Mouse (Mus musculus) heart, adult 2 months (tissue): ENCODE data around the gene Nudt19. TPM values are rescaled to one million over a fixed set of nuclear protein-coding genes. Genes with fewer than 3 reads are reported as not detected.
"Not testable (repeated sequence)": the region's sequence is repeated elsewhere in the genome, so short reads cannot be mapped to it uniquely, and the experiment has no call there.

Experiments
- DNase-seq, 2 experiments: peaks; one replicate each; pipeline ENCODE4 v3.0.0; 2021
- H3K27ac ChIP-seq: fragments of 200-600 bp; 2 replicates; pipeline ENCODE4 v1.8.1; 2022
- H3K27me3 ChIP-seq: fragments of 200-500 bp; 2 replicates; pipeline ENCODE4 v1.6.1; 2012; ENCODE audit warnings: mild to moderate bottlenecking, low read length, inconsistent platforms, mixed read lengths; ENCODE audit not compliant: control insufficient read depth, insufficient read depth
- H3K36me3 ChIP-seq: fragments of 200-500 bp; 2 replicates; pipeline ENCODE4 v1.6.1; 2012; ENCODE audit warnings: low read length, inconsistent platforms; ENCODE audit not compliant: control insufficient read depth, insufficient read depth
- H3K4me1 ChIP-seq: fragments of 200-500 bp; 2 replicates; pipeline ENCODE4 v1.6.1; 2011; ENCODE audit warnings: low read length; ENCODE audit not compliant: control insufficient read depth, insufficient read depth
- H3K4me3 ChIP-seq: fragments of 200-600 bp; 2 replicates; pipeline ENCODE4 v1.8.1; 2022
- H3K79me2 ChIP-seq: fragments of 200-500 bp; replicated peaks from 2 replicates; pipeline ENCODE4 v1.6.1; 2012; ENCODE audit warnings: mild to moderate bottlenecking, inconsistent platforms, low read length, moderate library complexity, mixed read lengths; ENCODE audit not compliant: control insufficient read depth, insufficient read depth
- H3K9ac ChIP-seq: fragments of 200-500 bp; 2 replicates; pipeline ENCODE4 v1.6.1; 2012; ENCODE audit warnings: low read depth, mild to moderate bottlenecking, control low read depth, inconsistent platforms, low read length, mixed read lengths
- CTCF ChIP-seq: fragments of 200-600 bp; IDR thresholded peaks from 2 replicates; pipeline ENCODE4 v1.8.1; 2022; ENCODE audit warnings: antibody characterized with exemption, mild to moderate bottlenecking, moderate library complexity
- EP300 ChIP-seq: fragments of 200-500 bp; IDR thresholded peaks from 2 replicates; pipeline ENCODE4 v1.6.1; 2011; ENCODE audit warnings: low read depth, low read length, control low read depth; ENCODE audit not compliant: insufficient read depth
- POLR2A ChIP-seq: fragments of 200-500 bp; IDR thresholded peaks from 2 replicates; pipeline ENCODE4 v1.6.1; 2011; ENCODE audit warnings: mild to moderate bottlenecking, low read depth, low read length, control low read depth; ENCODE audit not compliant: insufficient read depth
- WGBS: fragments of 180-500 bp; shearing (Covaris S2); methylation state at CpG from one replicate; pipeline ENCODE4 v1.1.7; 2018; 5-methylcytosine and 5-hydroxymethylcytosine counted together
- intact Hi-C: fragments of 180-260 bp; cut with DNase I; formaldehyde crosslinking; loops from one replicate; pipeline ENCODE4 v1.15.1; 2025
- polyA plus RNA-seq: library from polyadenylated mRNA; depleted of rRNA; stranded (reverse); fragments of >200 nt; gene quantifications from 2 replicates; pipeline ENCODE4 v1.2.3, GENCODE M21; 2012
- total RNA-seq, 2 experiments: library from RNA; stranded (reverse); gene quantifications; 2 replicates each; pipeline ENCODE4 v1.2.3; 2021

Gene Nudt19
- total and polyA plus RNA-seq, 3 experiments = 44.1 to 73.5 (median 63.9) TPM

DNA sequence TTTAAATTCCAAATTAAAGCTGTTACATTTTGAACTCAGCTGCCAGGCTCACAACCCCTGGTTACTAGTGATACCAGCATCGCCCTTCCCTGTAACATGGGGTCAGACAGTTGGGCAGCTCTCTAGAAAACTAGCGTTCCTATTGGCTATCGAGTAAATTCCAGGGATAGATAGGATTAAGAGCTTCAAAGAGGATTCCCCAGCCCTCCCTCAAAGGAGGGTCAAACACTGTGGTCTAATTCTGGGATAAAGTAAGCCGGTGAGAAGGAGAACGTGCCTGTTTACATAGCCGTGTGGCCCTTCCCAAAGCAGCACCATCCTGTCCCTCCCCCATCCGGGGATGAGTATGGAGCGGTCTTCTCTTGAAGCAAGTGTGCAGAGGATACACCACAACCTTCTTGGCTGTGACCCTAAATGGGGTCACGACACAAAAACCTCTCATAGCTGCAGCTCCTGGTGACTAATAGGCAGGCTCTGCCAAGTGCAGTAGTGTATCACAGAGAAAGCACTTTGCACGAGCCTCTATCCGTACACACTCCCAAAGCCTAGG lies 27.4 kb upstream of the Nudt19 start:
- peaks cover 1% of the 10 kb centered on the region; the same call in 1 of the 2 replicates for H3K4me1 ChIP-seq
- TF ChIP-seq POLR2A = no peak
- TF ChIP-seq CTCF = no peak
- no peak for TF ChIP-seq EP300
- intact Hi-C loops = loop anchor here (2.0 kb wide), 1 partner anchor 27 kb away; the partner anchor contains the start of gene Nudt19
- no peaks in the 10 kb centered on the region for H3K36me3 ChIP-seq
- no peak overlapping the region for H3K4me3 ChIP-seq
- H3K27me3 ChIP-seq = peaks cover 9% of the 10 kb centered on the region; the same call in 1 of the 2 replicates
- DNase-seq = no peak
- no peaks in the 10 kb centered on the region for H3K79me2 ChIP-seq
- WGBS = 29% methylated on average over 11 of the region's 11 CpGs
- no peak overlapping the region for H3K9ac ChIP-seq
- no peak overlapping the region for H3K27ac ChIP-seq

- H3K4me3 ChIP-seq = no peak overlapping the region
- no peaks in the 10 kb centered on the region for H3K79me2 ChIP-seq
- 74% methylated on average over 5 of the region's 5 CpGs for WGBS
- H3K4me1 ChIP-seq = peaks cover 1% of the 10 kb centered on the region; the same call in 1 of the 2 replicates
- DNase-seq = no peak
- TF ChIP-seq POLR2A (no peak), CTCF (peak; percentile 16; the same call in 1 of the 2 replicates)
- no peaks in the 10 kb centered on the region for H3K36me3 ChIP-seq
- H3K9ac ChIP-seq = no peak overlapping the region
- intact Hi-C loops = no loop called here
- no peak overlapping the region for H3K27ac ChIP-seq
- peaks cover 9% of the 10 kb centered on the region; the same call in 1 of the 2 replicates for H3K27me3 ChIP-seq
Observed at GRCm38 (mm10) chr7:35582719-35583118, 26.6 kb upstream of the Nudt19 start.

- DNase-seq = peak; percentile 17 to 43
- no peak overlapping the region for H3K9ac ChIP-seq
- no peaks in the 10 kb centered on the region for H3K36me3 ChIP-seq
- no peaks in the 10 kb centered on the region for H3K4me1 ChIP-seq
- WGBS = 35% methylated on average over 4 of the region's 4 CpGs
- no peak overlapping the region for H3K27ac ChIP-seq
- TF ChIP-seq EP300 (no peak), POLR2A (no peak), CTCF (peak; percentile 81)
- H3K79me2 ChIP-seq = no peaks in the 10 kb centered on the region
- peaks cover 7% of the 10 kb centered on the region; the same call in 1 of the 2 replicates for H3K27me3 ChIP-seq
- intact Hi-C loops = no loop called here
- no peak overlapping the region for H3K4me3 ChIP-seq
Observed at GRCm38 (mm10) chr7:35579849-35580248, 23.7 kb upstream of the Nudt19 start.

DNA sequence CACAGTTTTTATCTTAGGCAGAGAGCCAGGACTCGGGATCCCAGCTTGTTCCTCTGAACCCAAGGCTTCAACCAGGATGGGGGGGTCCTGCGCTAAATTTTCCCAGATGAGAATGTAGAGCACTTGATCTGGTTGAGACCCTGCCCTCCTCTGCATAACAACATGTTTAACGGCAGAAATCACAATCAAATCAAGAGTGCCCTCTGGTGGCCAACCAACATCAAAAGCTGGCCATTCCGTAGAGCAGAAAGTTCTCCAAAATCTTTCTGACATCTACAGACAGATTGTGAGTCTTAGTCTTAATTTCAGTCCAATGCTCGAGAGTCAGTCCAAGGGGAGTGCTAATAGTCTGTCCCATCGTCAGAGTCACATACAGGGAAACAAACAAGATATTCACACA lies 14.8 kb upstream of the Nudt19 start:
- not testable (repeated sequence) for H3K36me3 ChIP-seq, H3K27ac ChIP-seq, H3K79me2 ChIP-seq, H3K4me3 ChIP-seq, H3K27me3 ChIP-seq, DNase-seq, H3K4me1 ChIP-seq, H3K9ac ChIP-seq
- TF ChIP-seq CTCF = peak; percentile 56
- intact Hi-C loops = loop anchor here (2.0 kb wide), 1 partner anchor 24 kb away; no protein-coding TSS in a partner anchor
- WGBS = 22% methylated on average over 6 of the region's 6 CpGs

DNA sequence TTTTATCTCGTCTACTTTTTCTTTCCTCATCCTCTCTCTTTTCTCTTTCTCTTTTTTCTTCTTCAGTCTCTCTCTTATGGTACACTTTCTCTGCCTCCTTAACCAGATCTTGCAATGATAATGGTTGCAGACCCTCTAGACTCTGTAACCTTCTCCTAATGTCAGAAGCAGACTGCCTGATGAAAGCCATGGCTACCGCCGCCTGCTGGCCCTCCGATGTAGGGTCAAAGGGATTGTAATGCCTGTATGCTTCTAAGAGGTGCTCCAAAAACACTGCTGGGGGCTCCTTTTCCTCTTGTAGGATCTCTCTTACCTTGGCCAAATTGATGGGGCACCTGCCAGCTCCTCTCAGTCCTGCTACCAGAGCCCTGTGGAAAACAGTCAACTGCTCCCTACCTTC lies 13.6 kb upstream of the Nudt19 start:
- H3K27ac ChIP-seq, H3K36me3 ChIP-seq, H3K27me3 ChIP-seq, DNase-seq, H3K4me1 ChIP-seq, H3K9ac ChIP-seq, H3K4me3 ChIP-seq, H3K79me2 ChIP-seq: not testable (repeated sequence)
- 89% methylated on average over 4 of the region's 4 CpGs for WGBS
- intact Hi-C loops = loop anchor here (2.0 kb wide), 1 partner anchor 23 kb away; no protein-coding TSS in a partner anchor

DNA sequence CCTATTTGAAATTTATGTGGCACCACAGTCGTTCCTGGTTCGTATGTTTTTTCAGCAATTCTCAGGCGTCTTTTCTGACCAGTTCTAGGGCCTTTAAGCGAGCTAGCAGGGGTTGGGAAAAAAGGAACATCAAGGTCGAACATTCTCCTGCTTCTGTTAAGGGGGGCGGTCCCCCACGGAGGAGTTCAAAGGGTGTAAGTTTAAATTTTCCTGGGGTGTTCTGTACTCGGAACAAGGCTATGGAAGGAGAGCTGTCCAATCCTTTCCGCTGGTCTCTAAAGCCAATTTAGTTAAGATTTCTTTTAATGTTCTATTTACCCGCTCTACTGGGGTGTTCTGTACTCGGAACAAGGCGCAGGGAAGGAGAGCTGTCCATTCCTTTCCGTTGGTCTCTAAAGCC lies 9.9 kb upstream of the Nudt19 start:
- DNase-seq, H3K27me3 ChIP-seq, H3K36me3 ChIP-seq, H3K9ac ChIP-seq, intact Hi-C loops, H3K27ac ChIP-seq, H3K4me3 ChIP-seq, H3K79me2 ChIP-seq, H3K4me1 ChIP-seq: not testable (repeated sequence)
- 81% methylated on average over 13 of the region's 13 CpGs for WGBS

GRCm38 (mm10) chr7:35564872-35565271 lies 8.8 kb upstream of the Nudt19 start:
- 77% methylated on average over 10 of the region's 10 CpGs for WGBS
- H3K4me3 ChIP-seq, H3K36me3 ChIP-seq, H3K79me2 ChIP-seq, DNase-seq, H3K27ac ChIP-seq, H3K9ac ChIP-seq, H3K27me3 ChIP-seq, H3K4me1 ChIP-seq, intact Hi-C loops: not testable (repeated sequence)
